Mouse (Mus musculus): ENCODE data around the gene Mrps24. TPM values are rescaled to one million over a fixed set of nuclear protein-coding genes. Genes with fewer than 3 reads are reported as not detected.

The Mrps24 gene
- polyA plus RNA-seq, 1 experiment from 2014 or later, result 181 TPM

DNA sequence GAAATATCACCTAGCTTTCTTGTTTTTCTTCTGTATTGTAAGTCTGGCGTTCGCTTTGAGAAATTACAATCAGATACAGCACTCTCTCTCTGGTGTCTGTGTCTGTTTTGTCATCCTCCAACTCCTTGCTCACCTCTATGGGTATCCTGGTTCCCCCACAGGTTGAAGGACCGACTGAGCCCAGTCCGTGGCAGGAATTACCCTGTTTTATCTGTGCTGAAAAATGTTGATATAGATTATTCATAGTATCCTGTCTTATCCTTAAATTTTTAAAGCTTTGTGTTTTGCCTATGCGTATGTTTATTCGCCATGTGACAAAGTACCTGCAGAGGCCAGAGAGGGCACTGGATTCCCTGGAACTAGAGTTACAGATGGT lies 12.5 kb downstream of the Mrps24 start:
- no peak overlapping the region for H3K4me2 ChIP-seq
- ATAC-seq (replicated peaks; ENCODE audit: insufficient number of reproducible peaks, insufficient read depth, low FRiP score, low read depth), result no peak
- H3K27me3 ChIP-seq, result no peaks in the 10 kb centered on the region
- WGBS, result 90% methylated on average over 6 of the region's 6 CpGs
- H3K9me3 ChIP-seq (replicated peaks), result no peaks in the 10 kb centered on the region
- H3K27ac ChIP-seq, result no peak overlapping the region
- H3K9ac ChIP-seq, result no peak overlapping the region
- H3K4me1 ChIP-seq (replicated peaks), result peaks cover 18% of the 10 kb centered on the region
- H3K36me3 ChIP-seq, result peaks cover 7% of the 10 kb centered on the region
- no peak overlapping the region for H3K4me3 ChIP-seq

DNA sequence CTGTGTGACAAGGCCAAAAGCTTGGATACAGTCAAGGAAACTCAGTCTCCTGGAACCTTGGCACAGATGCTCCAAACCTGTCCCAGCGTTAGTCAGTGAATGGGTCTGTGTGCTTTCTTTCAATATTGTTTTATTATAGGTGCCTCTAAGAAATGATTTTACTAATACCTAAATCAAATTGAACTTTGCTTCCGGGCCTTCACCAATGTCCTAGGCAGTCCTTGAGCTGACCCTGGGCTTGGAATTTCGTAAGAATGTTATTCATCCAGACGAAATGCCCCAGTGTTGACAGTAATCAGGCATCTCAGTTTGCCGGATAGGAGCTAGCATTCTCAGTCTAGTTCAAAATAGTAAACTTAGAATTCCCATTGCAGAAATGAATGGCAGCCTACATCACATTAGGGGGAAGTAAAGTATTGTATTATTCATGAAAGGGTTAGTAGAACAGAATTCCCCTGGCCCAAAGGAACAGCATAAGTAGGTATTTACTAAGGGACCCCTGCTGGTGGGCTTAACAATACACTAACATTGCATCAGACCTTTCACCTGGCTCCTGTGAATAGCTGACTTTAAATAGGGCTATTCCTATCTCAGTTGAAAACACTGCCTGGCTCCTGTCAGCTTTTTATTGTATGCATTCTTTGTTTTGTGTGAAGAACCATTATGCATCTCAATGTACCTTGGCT lies 13.1 kb downstream of the Mrps24 start:
- no peaks in the 10 kb centered on the region for H3K27me3 ChIP-seq
- 45% methylated on average over 5 of the region's 5 CpGs for WGBS
- peaks cover 18% of the 10 kb centered on the region for H3K4me1 ChIP-seq (replicated peaks)
- H3K36me3 ChIP-seq, result peaks cover 7% of the 10 kb centered on the region
- no peaks in the 10 kb centered on the region for H3K9me3 ChIP-seq (replicated peaks)
- ATAC-seq (replicated peaks; ENCODE audit: insufficient number of reproducible peaks, insufficient read depth, low FRiP score, low read depth), result no peak
- no peak overlapping the region for H3K4me3 ChIP-seq
- no peak overlapping the region for H3K9ac ChIP-seq
- H3K4me2 ChIP-seq, result no peak overlapping the region
- no peak overlapping the region for H3K27ac ChIP-seq

DNA sequence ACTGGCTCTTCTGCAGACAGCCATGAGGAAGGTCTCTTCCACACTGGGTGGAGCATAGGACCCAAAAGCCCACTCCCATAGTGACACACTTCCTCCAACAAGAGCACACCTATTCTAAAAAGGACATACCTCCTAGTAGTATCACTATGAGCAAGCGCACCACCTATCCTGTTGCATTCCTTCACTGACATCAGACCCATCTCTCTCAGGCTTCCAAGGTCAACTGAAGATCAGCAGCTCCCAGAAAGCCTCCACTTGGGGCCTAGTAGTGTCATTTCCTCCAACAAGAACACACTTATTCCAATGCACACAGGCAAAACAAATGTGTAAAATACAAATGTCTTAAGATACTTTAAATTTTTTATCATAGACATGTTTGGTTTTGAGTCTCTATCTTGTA lies 13.7 kb downstream of the Mrps24 start:
- Histone ChIP-seq H3K36me3 (peaks cover 7% of the 10 kb centered on the region), H3K4me2 (no peak overlapping the region), H3K4me3 (no peak overlapping the region), H3K27me3 (no peaks in the 10 kb centered on the region), H3K27ac (no peak overlapping the region), H3K9me3 (replicated peaks) (no peaks in the 10 kb centered on the region), H3K9ac (no peak overlapping the region), H3K4me1 (replicated peaks) (peaks cover 17% of the 10 kb centered on the region)
- no peak for ATAC-seq (replicated peaks; ENCODE audit: insufficient number of reproducible peaks, insufficient read depth, low FRiP score, low read depth)
- WGBS, result 83% methylated on average over 1 of the region's 1 CpGs

DNA sequence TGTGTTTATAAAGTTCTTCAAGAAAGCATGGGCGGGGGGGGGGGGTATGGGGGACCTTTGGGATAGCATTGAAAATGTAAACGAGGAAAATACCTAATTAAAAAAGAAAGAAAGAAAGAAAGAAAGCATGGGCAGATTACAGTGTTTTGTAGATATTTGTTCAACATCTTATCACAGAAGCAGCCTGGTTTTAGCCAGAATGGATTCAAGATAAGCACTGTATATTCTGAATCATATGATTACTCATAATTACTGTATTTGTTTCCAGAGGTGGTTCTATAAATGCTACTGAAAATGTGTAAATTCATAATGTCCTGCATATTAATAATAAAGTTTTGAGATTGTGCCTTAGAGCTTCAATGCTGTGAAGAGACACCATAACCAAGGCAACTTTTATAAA lies 14.2 kb downstream of the Mrps24 start:
- no peak overlapping the region for H3K4me2 ChIP-seq
- no peaks in the 10 kb centered on the region for H3K9me3 ChIP-seq (replicated peaks)
- H3K9ac ChIP-seq, result no peak overlapping the region
- ATAC-seq (replicated peaks; ENCODE audit: insufficient number of reproducible peaks, insufficient read depth, low FRiP score, low read depth), result no peak
- H3K4me3 ChIP-seq, result no peak overlapping the region
- WGBS, result 76% methylated on average over 2 of the region's 2 CpGs
- H3K4me1 ChIP-seq (replicated peaks), result peaks cover 12% of the 10 kb centered on the region
- H3K36me3 ChIP-seq, result peaks cover 7% of the 10 kb centered on the region
- H3K27me3 ChIP-seq, result no peaks in the 10 kb centered on the region
- H3K27ac ChIP-seq, result no peak overlapping the region

DNA sequence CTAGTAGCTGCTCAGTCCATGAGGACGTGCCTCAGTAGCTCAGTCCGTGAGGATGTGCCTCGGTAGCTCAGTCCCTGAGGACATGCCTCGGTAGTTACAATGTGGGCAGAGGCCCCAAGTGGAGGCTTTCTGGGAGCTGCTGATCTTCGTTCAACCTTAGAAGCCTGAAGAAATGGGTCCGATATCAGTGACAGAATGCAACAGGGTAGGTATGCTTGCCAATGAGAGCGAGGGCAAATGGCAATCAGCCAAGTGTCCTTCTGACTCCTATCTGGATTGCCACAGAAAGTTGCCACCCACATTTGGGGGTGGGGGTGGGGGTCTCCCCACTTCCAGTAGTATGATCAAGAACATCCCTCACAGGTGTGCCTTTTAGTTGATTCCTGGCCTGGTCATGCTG lies 14.7 kb downstream of the Mrps24 start:
- no peaks in the 10 kb centered on the region for H3K9me3 ChIP-seq (replicated peaks)
- 80% methylated on average over 7 of the region's 7 CpGs for WGBS
- no peak overlapping the region for H3K4me3 ChIP-seq
- H3K4me2 ChIP-seq, result no peak overlapping the region
- no peaks in the 10 kb centered on the region for H3K27me3 ChIP-seq
- H3K36me3 ChIP-seq, result peaks cover 7% of the 10 kb centered on the region
- no peak for ATAC-seq (replicated peaks; ENCODE audit: insufficient number of reproducible peaks, insufficient read depth, low FRiP score, low read depth)
- no peak overlapping the region for H3K27ac ChIP-seq
- peaks cover 7% of the 10 kb centered on the region for H3K4me1 ChIP-seq (replicated peaks)
- H3K9ac ChIP-seq, result no peak overlapping the region

DNA sequence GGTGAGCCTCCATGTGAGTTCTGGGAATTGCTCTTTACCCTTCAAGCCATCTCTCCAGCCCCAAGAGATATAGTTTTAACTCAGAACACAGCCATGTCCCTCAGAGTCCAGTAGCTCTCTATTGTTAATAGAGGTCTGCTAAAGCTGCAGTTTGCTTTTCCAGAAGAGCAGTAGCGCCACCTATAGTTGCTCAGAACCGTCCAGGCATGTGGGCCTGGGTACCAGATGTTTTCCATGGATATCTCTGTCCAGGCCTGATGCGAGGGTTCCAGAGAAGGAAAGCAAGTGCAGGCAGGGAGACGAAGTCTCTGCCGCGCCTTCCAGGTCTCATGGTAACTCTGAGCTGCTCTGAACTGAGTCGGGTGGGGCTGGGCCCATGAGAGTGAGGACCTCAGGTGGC lies 23.7 kb downstream of the Mrps24 start:
- Histone ChIP-seq H3K4me3 (no peak overlapping the region), H3K36me3 (no peaks in the 10 kb centered on the region), H3K9me3 (replicated peaks) (no peaks in the 10 kb centered on the region), H3K27ac (no peak overlapping the region), H3K27me3 (0 out of 2 replicates have a peak, but pooled peaks cover 3% of the 10 kb centered on the region), H3K9ac (no peak overlapping the region), H3K4me2 (no peak overlapping the region), H3K4me1 (replicated peaks) (no peaks in the 10 kb centered on the region)
- WGBS, result 22% methylated on average over 7 of the region's 7 CpGs
- ATAC-seq (replicated peaks; ENCODE audit: insufficient number of reproducible peaks, insufficient read depth, low FRiP score, low read depth), result no peak

DNA sequence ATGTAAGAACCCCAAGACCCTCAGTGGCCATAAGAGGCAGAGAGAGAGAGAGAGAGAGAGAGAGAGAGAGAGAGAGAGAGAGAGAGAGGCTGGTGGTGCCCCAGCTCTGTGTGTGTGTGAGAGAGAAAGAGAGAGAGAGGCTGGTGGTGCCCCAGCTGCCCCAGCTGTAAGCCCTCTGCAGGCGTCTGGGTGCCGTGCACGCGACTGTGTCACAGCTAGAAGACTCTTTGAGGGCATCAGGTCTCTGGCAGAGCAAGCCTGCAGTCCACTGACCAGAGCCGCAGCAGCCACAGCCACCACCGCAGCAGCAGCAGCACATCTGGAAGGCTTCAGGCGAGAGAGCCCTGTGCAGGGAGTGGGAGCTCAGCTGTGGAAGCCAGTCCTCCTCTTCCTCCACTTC lies 31.2 kb downstream of the Mrps24 start:
- no peak for ATAC-seq (replicated peaks; ENCODE audit: insufficient number of reproducible peaks, insufficient read depth, low FRiP score, low read depth)
- H3K27me3 ChIP-seq, result no peaks in the 10 kb centered on the region

DNA sequence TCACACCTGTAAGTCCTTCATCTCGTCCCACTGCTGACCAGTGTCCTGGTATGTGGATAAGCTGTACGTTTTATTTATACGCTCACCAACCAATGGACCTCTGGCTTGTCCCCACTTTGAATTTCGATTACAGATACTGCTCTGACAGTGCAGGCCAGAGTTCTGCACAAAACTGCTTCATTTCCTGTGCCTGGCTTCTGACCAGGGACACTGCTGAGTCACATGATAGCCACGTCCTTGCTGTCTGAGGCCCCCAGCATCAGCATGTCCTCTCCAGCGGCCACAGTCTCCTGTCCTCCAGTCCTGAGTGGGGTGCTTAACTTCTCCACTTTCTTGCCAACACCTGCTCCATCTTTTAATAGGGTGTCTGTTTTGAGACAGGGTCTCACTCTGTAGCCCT lies 32.9 kb downstream of the Mrps24 start:
- H3K4me1 ChIP-seq (replicated peaks), result no peaks in the 10 kb centered on the region
- H3K36me3 ChIP-seq, result no peaks in the 10 kb centered on the region
- no peaks in the 10 kb centered on the region for H3K27me3 ChIP-seq
- no peak overlapping the region for H3K4me2 ChIP-seq
- WGBS, result 51% methylated on average over 6 of the region's 6 CpGs
- ATAC-seq (replicated peaks; ENCODE audit: insufficient number of reproducible peaks, insufficient read depth, low FRiP score, low read depth), result no peak
- no peak overlapping the region for H3K27ac ChIP-seq
- no peaks in the 10 kb centered on the region for H3K9me3 ChIP-seq (replicated peaks)
- no peak overlapping the region for H3K4me3 ChIP-seq
- no peak overlapping the region for H3K9ac ChIP-seq

More for the DNA sequence above, 31.2 kb downstream of the Mrps24 start:
- Histone ChIP-seq H3K36me3 (no peaks in the 10 kb centered on the region), H3K4me1 (replicated peaks) (no peaks in the 10 kb centered on the region), H3K9ac (no peak overlapping the region), H3K4me3 (no peak overlapping the region), H3K27ac (no peak overlapping the region), H3K4me2 (no peak overlapping the region), H3K9me3 (replicated peaks) (no peaks in the 10 kb centered on the region)
- WGBS, result 36% methylated on average over 7 of the region's 7 CpGs

Other genes starting within 250 kb of the Mrps24 start
- 124 and 156 TPM in 2 replicates for gene Xbp1, start 195.0 kb downstream of the Mrps24 start, polyA plus RNA-seq (2015; fragmentation: Nextera tagmentation; extraction: Ambion mirVana)
- 10.9 and 13.1 TPM in 2 replicates for gene Ccdc117, start 173.5 kb downstream of the Mrps24 start, polyA plus RNA-seq (2015; fragmentation: Nextera tagmentation; extraction: Ambion mirVana)
- gene Ankrd36, start 146.0 kb downstream of the Mrps24 start, polyA plus RNA-seq (2015; fragmentation: Nextera tagmentation; extraction: Ambion mirVana), result not detected in 2 replicates
- gene Urgcp, start 46.7 kb upstream of the Mrps24 start, polyA plus RNA-seq (2015; fragmentation: Nextera tagmentation; extraction: Ambion mirVana), result 32.8 and 34.0 TPM in 2 replicates
- 64.4 and 82.3 TPM in 2 replicates for gene Dbnl, start 72.8 kb upstream of the Mrps24 start, polyA plus RNA-seq (2015; fragmentation: Nextera tagmentation; extraction: Ambion mirVana)
- 876 and 993 TPM in 2 replicates for gene Pgam2, start 88.1 kb upstream of the Mrps24 start, polyA plus RNA-seq (2015; fragmentation: Nextera tagmentation; extraction: Ambion mirVana)
- gene Polm, start 122.3 kb upstream of the Mrps24 start, polyA plus RNA-seq (2015; fragmentation: Nextera tagmentation; extraction: Ambion mirVana), result 6.0 and 7.6 TPM in 2 replicates
- gene Aebp1, start 146.3 kb upstream of the Mrps24 start, polyA plus RNA-seq (2015; fragmentation: Nextera tagmentation; extraction: Ambion mirVana), result 31.7 and 43.7 TPM in 2 replicates
- 96.4 and 112 TPM in 2 replicates for gene Pold2, start 162.6 kb upstream of the Mrps24 start, polyA plus RNA-seq (2015; fragmentation: Nextera tagmentation; extraction: Ambion mirVana)
- 3,544 and 4,168 TPM in 2 replicates for gene Myl7, start 183.1 kb upstream of the Mrps24 start, polyA plus RNA-seq (2015; fragmentation: Nextera tagmentation; extraction: Ambion mirVana)
- gene Gck, start 234.4 kb upstream of the Mrps24 start, polyA plus RNA-seq (2015; fragmentation: Nextera tagmentation; extraction: Ambion mirVana), result 0.72 and 2.0 TPM in 2 replicates
- 33.6 and 42.2 TPM in 2 replicates for gene Ykt6, start 240.0 kb upstream of the Mrps24 start, polyA plus RNA-seq (2015; fragmentation: Nextera tagmentation; extraction: Ambion mirVana)